Mouse (Mus musculus) ES-E14 (cell line): ENCODE results near the gene Pbx2. TPM values are rescaled to one million over a fixed set of nuclear protein-coding genes. Genes with fewer than 3 reads are reported as not detected.

Experiments
- DNase-seq: peaks from one replicate; pipeline ENCODE4 v3.0.0-alpha.2; 2013; ENCODE audit warnings: low read depth, low spot score
- H3K27ac ChIP-seq: 2 replicates; pipeline ENCODE4 v1.5.1; 2012; ENCODE audit warnings: low read depth, mild to moderate bottlenecking, low read length, moderate library complexity, mixed read lengths; ENCODE audit not compliant: poor library complexity, insufficient read depth, severe bottlenecking
- H3K36me3 ChIP-seq: 2 replicates; pipeline ENCODE4 v1.6.1; 2012; ENCODE audit warnings: mild to moderate bottlenecking, low read length, moderate library complexity, mixed read lengths; ENCODE audit not compliant: control insufficient read depth, poor library complexity, insufficient read depth, severe bottlenecking
- H3K4me1 ChIP-seq, 2 experiments: fragments of 150-350 bp in 1 of 2; sonication (generic) in 1 of 2; 2 replicates each; pipeline ENCODE4 v1.6.1; 2012; ENCODE audit warnings: low read length in 2 of 2, mild to moderate bottlenecking in 1 of 2, mixed read lengths in 1 of 2; ENCODE audit not compliant: control insufficient read depth in 2 of 2, insufficient read depth in 2 of 2, poor library complexity in 1 of 2
- H3K4me3 ChIP-seq, 2 experiments: fragments of 150-350 bp in 1 of 2; sonication (generic) in 1 of 2; 2 replicates each; pipeline ENCODE4 v1.5.1; 2012; ENCODE audit warnings: low read length in 2 of 2, low read depth in 1 of 2, mild to moderate bottlenecking in 1 of 2, mixed read lengths in 1 of 2; ENCODE audit not compliant: insufficient read depth in 1 of 2, poor library complexity in 1 of 2, severe bottlenecking in 1 of 2
- H3K9ac ChIP-seq: 2 replicates; pipeline ENCODE4 v1.6.1; 2012; ENCODE audit warnings: low read depth, mild to moderate bottlenecking, low read length, mixed read lengths; ENCODE audit not compliant: poor library complexity, insufficient read depth, severe bottlenecking
- H3K9me3 ChIP-seq: fragments of 150-350 bp; sonication (generic); 2 replicates; pipeline ENCODE4 v1.6.1; 2012; ENCODE audit warnings: low read depth, mild to moderate bottlenecking, low read length; ENCODE audit not compliant: control insufficient read depth, insufficient read depth
- CHD2 ChIP-seq: IDR thresholded peaks from 2 replicates; pipeline ENCODE4 v1.6.1; 2014; ENCODE audit warnings: mild to moderate bottlenecking, low read depth, low read length, inconsistent platforms
- HCFC1 ChIP-seq: IDR thresholded peaks from 2 replicates; pipeline ENCODE4 v1.6.1; 2012; ENCODE audit warnings: low read length, inconsistent platforms, borderline replicate concordance; ENCODE audit not compliant: insufficient read depth
- MAFK ChIP-seq: IDR thresholded peaks from 2 replicates; pipeline ENCODE4 v1.6.1; 2014; ENCODE audit warnings: mild to moderate bottlenecking, low read depth, low read length, inconsistent platforms; ENCODE audit not compliant: insufficient read depth
- ZC3H11A ChIP-seq: IDR thresholded peaks from 2 replicates; pipeline ENCODE4 v1.6.1; 2012; ENCODE audit warnings: low read depth, mild to moderate bottlenecking, inconsistent platforms, low read length, borderline replicate concordance
- ZNF384 ChIP-seq: IDR thresholded peaks from 2 replicates; pipeline ENCODE4 v1.6.1; 2012; ENCODE audit warnings: low read depth, low read length, inconsistent platforms
- in situ Hi-C, 2 experiments: fragments of 600-800 bp; cut with MboI; formaldehyde crosslinking; loops; one replicate each; pipeline ENCODE4 v1.15.1; 2025; ENCODE audit warnings: low sequenced_read_pairs in 2 of 2, inconsistent platforms in 1 of 2; ENCODE audit not compliant: unreplicated experiment in 2 of 2
- total RNA-seq: library from RNA; depleted of rRNA; stranded (reverse); fragments of 300-350 nt; gene quantifications from 2 replicates; pipeline ENCODE4 v1.2.3, GENCODE M21; 2012

Gene Pbx2
- total RNA-seq, 1 experiment: 47.2 TPM

DNA sequence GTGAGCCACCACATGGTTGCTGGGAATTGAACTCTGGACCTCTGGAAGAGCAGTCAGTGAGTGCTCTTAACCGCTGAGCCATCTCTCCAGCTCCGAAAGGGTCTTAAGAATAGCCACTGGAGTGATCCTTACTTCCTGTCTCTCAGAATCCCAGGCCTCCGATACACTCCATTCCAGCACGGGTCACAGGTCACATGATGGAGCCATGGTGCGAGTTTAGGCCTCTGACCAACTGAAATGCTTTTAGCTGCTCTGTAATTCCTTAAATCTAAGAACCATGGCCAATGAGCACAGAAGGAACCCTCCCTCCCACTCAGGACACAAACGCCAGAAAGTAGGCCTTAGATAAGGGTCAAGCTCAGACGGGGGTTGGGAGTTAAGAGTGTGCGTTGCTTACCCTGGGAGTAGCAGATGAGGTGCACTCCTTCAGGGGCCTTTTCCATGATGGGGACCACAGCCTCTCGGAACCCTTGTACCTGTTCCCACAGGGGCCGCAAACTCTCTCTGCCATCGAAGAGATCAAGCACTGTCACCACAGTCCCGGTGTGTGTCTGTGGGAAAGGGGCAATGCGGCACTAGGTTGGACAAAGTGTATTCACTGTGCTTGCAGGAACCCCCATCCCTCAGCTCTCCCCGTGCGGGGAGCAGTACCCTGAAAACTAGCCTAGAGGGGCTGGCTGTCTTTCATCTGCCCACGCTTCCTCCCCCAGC lies 35.2 kb downstream of the Pbx2 start:
- no peak for DNase-seq
- peaks cover 6% of the 10 kb centered on the region; the same call in 1 of the 2 replicates for H3K36me3 ChIP-seq
- in situ Hi-C loops: no loop called here
- no peaks in the 10 kb centered on the region for H3K9me3 ChIP-seq
- H3K9ac ChIP-seq: peak overlapping the region; percentile 69
- peak overlapping the region; percentile 67 to 80 for H3K4me3 ChIP-seq
- no peak overlapping the region for H3K27ac ChIP-seq
- H3K4me1 ChIP-seq: peaks cover 6 to 26% of the 10 kb centered on the region in 2 experiments; a peak in 3 of 4 replicates
- TF ChIP-seq MAFK (no peak), ZC3H11A (no peak), HCFC1 (no peak), ZNF384 (no peak), CHD2 (no peak)

DNA sequence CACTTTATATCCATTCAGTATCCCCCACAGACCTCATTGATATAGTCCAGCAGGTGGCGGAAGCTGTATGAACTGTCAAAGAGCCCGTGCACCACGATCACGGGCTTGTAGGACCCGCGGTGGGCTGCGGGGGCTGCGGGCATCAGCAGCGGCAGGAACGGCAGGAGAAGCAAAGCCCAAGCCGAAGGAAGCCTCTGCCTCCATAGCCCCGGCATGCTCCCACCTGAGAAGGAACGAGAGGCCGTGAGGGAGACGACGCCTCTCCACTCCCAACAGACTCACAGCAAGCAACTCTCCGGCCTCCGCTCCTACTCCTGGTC lies 35.7 kb downstream of the Pbx2 start:
- TF ChIP-seq CHD2 (no peak), ZC3H11A (no peak), HCFC1 (no peak), ZNF384 (no peak), MAFK (no peak)
- Histone ChIP-seq H3K27ac (peak overlapping the region; percentile 33), H3K4me3 (peak overlapping the region; percentile 67 to 80), H3K4me1 (peaks cover 6 to 31% of the 10 kb centered on the region in 2 experiments; a peak in 3 of 4 replicates), H3K9me3 (no peaks in the 10 kb centered on the region), H3K9ac (peak overlapping the region; percentile 69), H3K36me3 (peaks cover 6% of the 10 kb centered on the region; the same call in 1 of the 2 replicates)
- in situ Hi-C loops: no loop called here
- no peak for DNase-seq

DNA sequence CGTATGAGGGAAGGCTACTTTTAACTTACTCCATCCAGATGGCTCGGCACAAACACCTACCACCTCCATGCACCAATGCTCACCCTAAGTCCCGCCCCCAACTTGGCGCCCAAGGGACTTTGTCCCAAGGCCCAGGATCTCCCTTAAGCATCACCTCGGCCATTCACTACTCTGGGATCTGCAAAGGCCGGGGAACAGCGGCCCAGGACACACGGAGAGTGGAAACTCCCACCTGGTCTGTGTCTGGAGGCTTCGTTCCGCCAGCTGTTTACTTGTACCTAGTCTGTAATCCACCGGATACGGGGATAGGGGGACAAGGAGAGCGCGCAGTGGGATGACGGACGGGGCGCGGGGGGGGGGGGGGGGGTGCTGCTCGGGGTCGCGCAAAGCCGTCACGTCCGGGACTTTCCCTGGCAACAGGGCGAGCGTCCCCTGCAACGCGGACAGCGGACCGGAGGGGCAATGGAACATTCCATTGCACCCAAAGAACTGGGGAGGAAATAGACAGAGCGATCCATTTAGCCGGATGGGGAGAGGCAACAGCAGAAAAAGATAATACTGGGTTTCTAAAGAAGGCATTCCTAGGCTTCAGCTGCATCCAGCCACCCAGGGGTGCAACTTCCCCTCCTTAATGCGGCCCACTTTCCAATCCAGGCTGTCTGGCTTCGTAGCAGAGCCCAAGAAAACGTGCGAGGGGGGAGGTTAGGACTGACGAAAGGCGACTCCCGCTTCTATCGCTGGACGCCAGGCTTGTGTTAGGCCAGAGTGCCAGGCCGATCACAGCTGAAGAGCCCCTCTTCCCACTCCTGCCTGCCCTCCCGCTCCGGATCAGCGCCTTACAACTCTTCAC lies 36.3 kb downstream of the Pbx2 start:
- Histone ChIP-seq H3K27ac (peak overlapping the region; percentile 33), H3K4me3 (peak overlapping the region; percentile 67 to 80), H3K9ac (peak overlapping the region; percentile 76), H3K36me3 (peaks cover 4% of the 10 kb centered on the region; the same call in 1 of the 2 replicates), H3K4me1 (peaks cover 6 to 31% of the 10 kb centered on the region in 2 experiments; a peak in 3 of 4 replicates), H3K9me3 (no peaks in the 10 kb centered on the region)
- no peak for DNase-seq
- TF ChIP-seq MAFK (no peak), ZNF384 (no peak), CHD2 (no peak), HCFC1 (no peak; the same call in 1 of the 2 replicates), ZC3H11A (no peak)
- in situ Hi-C loops: no loop called here

DNA sequence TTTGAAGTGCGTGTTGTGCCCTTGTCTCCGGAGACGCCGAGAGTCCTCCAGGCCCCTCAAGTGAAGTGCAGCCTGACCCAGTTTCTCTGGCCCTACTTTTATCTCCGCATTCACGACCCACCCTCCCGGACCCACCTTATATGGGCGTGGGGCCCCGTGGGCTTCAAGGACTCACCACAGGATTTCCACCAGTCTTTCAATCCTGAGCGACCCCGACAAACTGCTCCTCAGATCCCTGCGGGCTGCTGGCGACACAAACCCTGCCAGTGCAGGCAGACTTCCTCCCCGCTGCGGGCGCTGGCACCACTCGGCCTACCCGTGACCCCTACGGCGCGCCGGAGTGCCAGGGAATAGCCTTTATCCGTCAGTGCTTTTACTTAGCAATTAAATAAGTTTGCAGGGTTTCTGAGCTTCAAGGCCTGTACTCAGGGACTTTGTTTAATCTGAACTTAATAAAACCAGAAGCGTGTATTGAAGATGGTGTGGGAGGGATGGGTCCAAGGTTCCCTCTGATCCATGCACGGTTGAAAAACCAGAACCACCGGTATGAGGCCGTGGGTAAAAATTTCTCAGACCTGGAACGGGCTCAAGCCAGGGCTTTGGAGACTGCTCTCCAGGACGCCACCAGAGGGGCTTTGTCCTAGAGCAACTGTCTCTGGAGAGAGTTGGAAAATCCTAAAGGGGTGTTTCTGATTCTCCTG lies 37.0 kb downstream of the Pbx2 start, which contains the start of gene Ppt2:
Ppt2 (minus strand) TSS at position 568 of the 701 bp plus-strand sequence.
- peaks cover 4% of the 10 kb centered on the region; the same call in 1 of the 2 replicates for H3K36me3 ChIP-seq
- H3K4me3 ChIP-seq: peak within 1 kb of the TSS; percentile 52 to 80
- no peaks in the 10 kb centered on the region for H3K9me3 ChIP-seq
- in situ Hi-C loops: no loop called here
- TF ChIP-seq HCFC1 (no peak), CHD2 (no peak), ZC3H11A (no peak), MAFK (no peak), ZNF384 (no peak)
- H3K9ac ChIP-seq: peak within 1 kb of the TSS; percentile 76
- no peak within 1 kb of the TSS; the same call in 1 of the 2 replicates for H3K27ac ChIP-seq
- peaks cover 6 to 30% of the 10 kb centered on the region in 2 experiments; a peak in 3 of 4 replicates for H3K4me1 ChIP-seq
- no peak for DNase-seq
